Mouse (Mus musculus): ENCODE measurements around the gene Inpp1. TPM values are rescaled to one million over a fixed set of nuclear protein-coding genes. Genes with fewer than 3 reads are reported as not detected.
A peak's percentile ranks its signal among the peaks of the same experiment; 100 is the strongest.

Gene Inpp1
- total and polyA plus RNA-seq, 2 experiments: 5.6 to 7.3 TPM

- 25% methylated on average over 4 of the region's 4 CpGs for WGBS
- no peak overlapping the region for H3K9ac ChIP-seq (ENCODE audit: low read depth, low read length)
- peak overlapping the region; percentile 66 for H3K27ac ChIP-seq (replicated peaks; ENCODE audit: insufficient read depth, low read depth, low read length)
- H3K4me1 ChIP-seq (ENCODE audit: control insufficient read depth, insufficient read depth, low read length): peaks cover 23% of the 10 kb centered on the region; the same call in 1 of the 2 replicates
- H3K4me3 ChIP-seq (ENCODE audit: insufficient read depth, low read depth, low read length): no peak overlapping the region
- no peaks in the 10 kb centered on the region for H3K27me3 ChIP-seq (ENCODE audit: control insufficient read depth, insufficient read depth, low read length)
- TF ChIP-seq CTCF (IDR thresholded peaks at IDR 0.05; ENCODE audit: low read depth, low read length): no peak
- no peak for TF ChIP-seq POLR2A (IDR thresholded peaks at IDR 0.05; ENCODE audit: extremely low read depth, insufficient read depth, low read length)
- peaks cover 3% of the 10 kb centered on the region; the same call in 1 of the 2 replicates for H3K79me2 ChIP-seq (ENCODE audit: control insufficient read depth, insufficient read depth, low read length)
- H3K36me3 ChIP-seq (ENCODE audit: control insufficient read depth, insufficient read depth, low read length): no peaks in the 10 kb centered on the region; the same call in 1 of the 2 replicates
- DNase-seq (ENCODE audit: extremely low read depth, low read depth, low spot score): peak; percentile 97
These were observed 31.9 kb upstream of the Inpp1 start for GRCm38 (mm10) chr1:52849422-52849821.

- Histone ChIP-seq H3K4me3 (ENCODE audit: insufficient read depth, low read depth, low read length) (no peak overlapping the region; the same call in 1 of the 2 replicates), H3K79me2 (ENCODE audit: control insufficient read depth, insufficient read depth, low read length) (peaks cover 3% of the 10 kb centered on the region; the same call in 1 of the 2 replicates), H3K4me1 (ENCODE audit: control insufficient read depth, insufficient read depth, low read length) (peaks cover 23% of the 10 kb centered on the region; the same call in 1 of the 2 replicates), H3K27me3 (ENCODE audit: control insufficient read depth, insufficient read depth, low read length) (no peaks in the 10 kb centered on the region), H3K36me3 (ENCODE audit: control insufficient read depth, insufficient read depth, low read length) (no peaks in the 10 kb centered on the region), H3K9ac (ENCODE audit: low read depth, low read length) (peak overlapping the region; percentile 34; the same call in 1 of the 2 replicates), H3K27ac (replicated peaks; ENCODE audit: insufficient read depth, low read depth, low read length) (peak overlapping the region; percentile 68)
- peak; percentile 58 for DNase-seq (ENCODE audit: extremely low read depth, low read depth, low spot score)
- 84% methylated on average over 4 of the region's 4 CpGs for WGBS
- TF ChIP-seq POLR2A (IDR thresholded peaks at IDR 0.05; ENCODE audit: extremely low read depth, insufficient read depth, low read length) (no peak), CTCF (IDR thresholded peaks at IDR 0.05; ENCODE audit: low read depth, low read length) (no peak)
These were observed 29.1 kb upstream of the Inpp1 start for GRCm38 (mm10) chr1:52846556-52846955.

- WGBS: 1% methylated on average over 45 of the region's 45 CpGs
These were observed 27.5 kb upstream of the Inpp1 start, which contains the start of gene Hibch for GRCm38 (mm10) chr1:52844782-52845665. Gene Hibch (plus strand): TSS chr1:52844929.

GRCm38 (mm10) chr1:52844354-52844753, 26.9 kb upstream of the Inpp1 start:
- no peaks in the 10 kb centered on the region for H3K27me3 ChIP-seq (ENCODE audit: control insufficient read depth, insufficient read depth, low read length)
- H3K27ac ChIP-seq (replicated peaks; ENCODE audit: insufficient read depth, low read depth, low read length): no peak overlapping the region
- no peak for TF ChIP-seq POLR2A (IDR thresholded peaks at IDR 0.05; ENCODE audit: extremely low read depth, insufficient read depth, low read length)
- no peak for TF ChIP-seq CTCF (IDR thresholded peaks at IDR 0.05; ENCODE audit: low read depth, low read length)
- peaks cover 3% of the 10 kb centered on the region; the same call in 1 of the 2 replicates for H3K79me2 ChIP-seq (ENCODE audit: control insufficient read depth, insufficient read depth, low read length)
- no peaks in the 10 kb centered on the region for H3K36me3 ChIP-seq (ENCODE audit: control insufficient read depth, insufficient read depth, low read length)
- H3K4me3 ChIP-seq (ENCODE audit: insufficient read depth, low read depth, low read length): no peak overlapping the region
- WGBS: 19% methylated on average over 3 of the region's 3 CpGs
- H3K9ac ChIP-seq (ENCODE audit: low read depth, low read length): no peak overlapping the region
- H3K4me1 ChIP-seq (ENCODE audit: control insufficient read depth, insufficient read depth, low read length): peaks cover 18% of the 10 kb centered on the region; the same call in 1 of the 2 replicates
- DNase-seq (ENCODE audit: extremely low read depth, low read depth, low spot score): no peak

More at GRCm38 (mm10) chr1:52844782-52845665, 27.5 kb upstream of the Inpp1 start, which contains the start of gene Hibch:
- no peaks in the 10 kb centered on the region for H3K27me3 ChIP-seq (ENCODE audit: control insufficient read depth, insufficient read depth, low read length)
- H3K4me1 ChIP-seq (ENCODE audit: control insufficient read depth, insufficient read depth, low read length): peaks cover 21% of the 10 kb centered on the region; the same call in 1 of the 2 replicates
- peak within 1 kb of the TSS; percentile 84 for H3K27ac ChIP-seq (replicated peaks; ENCODE audit: insufficient read depth, low read depth, low read length)
- H3K79me2 ChIP-seq (ENCODE audit: control insufficient read depth, insufficient read depth, low read length): peaks cover 3% of the 10 kb centered on the region; the same call in 1 of the 2 replicates
- no peaks in the 10 kb centered on the region for H3K36me3 ChIP-seq (ENCODE audit: control insufficient read depth, insufficient read depth, low read length)
- peak within 1 kb of the TSS; percentile 87 for H3K9ac ChIP-seq (ENCODE audit: low read depth, low read length)
- H3K4me3 ChIP-seq (ENCODE audit: insufficient read depth, low read depth, low read length): peak within 1 kb of the TSS; percentile 81
- no peak for TF ChIP-seq CTCF (IDR thresholded peaks at IDR 0.05; ENCODE audit: low read depth, low read length)
- peak; percentile 92 for TF ChIP-seq POLR2A (IDR thresholded peaks at IDR 0.05; ENCODE audit: extremely low read depth, insufficient read depth, low read length)
- peak; percentile 90 for DNase-seq (ENCODE audit: extremely low read depth, low read depth, low spot score)

GRCm38 (mm10) chr1:52839099-52839498, 21.6 kb upstream of the Inpp1 start:
- TF ChIP-seq POLR2A (IDR thresholded peaks at IDR 0.05; ENCODE audit: extremely low read depth, insufficient read depth, low read length): no peak
- no peak for TF ChIP-seq CTCF (IDR thresholded peaks at IDR 0.05; ENCODE audit: low read depth, low read length)

More at GRCm38 (mm10) chr1:52839099-52839498, 21.6 kb upstream of the Inpp1 start:
- H3K79me2 ChIP-seq (ENCODE audit: control insufficient read depth, insufficient read depth, low read length): no peaks in the 10 kb centered on the region
- 83% methylated on average over 3 of the region's 3 CpGs for WGBS
- no peak overlapping the region for H3K4me3 ChIP-seq (ENCODE audit: insufficient read depth, low read depth, low read length)
- H3K9ac ChIP-seq (ENCODE audit: low read depth, low read length): no peak overlapping the region
- no peaks in the 10 kb centered on the region for H3K36me3 ChIP-seq (ENCODE audit: control insufficient read depth, insufficient read depth, low read length)
- no peaks in the 10 kb centered on the region for H3K27me3 ChIP-seq (ENCODE audit: control insufficient read depth, insufficient read depth, low read length)
- DNase-seq (ENCODE audit: extremely low read depth, low read depth, low spot score): peak; percentile 46
- H3K27ac ChIP-seq (replicated peaks; ENCODE audit: insufficient read depth, low read depth, low read length): no peak overlapping the region
- no peaks in the 10 kb centered on the region for H3K4me1 ChIP-seq (ENCODE audit: control insufficient read depth, insufficient read depth, low read length)
